Mouse (Mus musculus): Measurements from ENCODE around the gene Frzb.

GRCm38 (mm10) chr2:80437401-80437800 is 10.0 kb downstream of the Frzb start:
- TF ChIP-seq CTCF (conservative IDR thresholded peaks at IDR 0.05; ENCODE audit: insufficient read depth, insufficient read length, low read depth, low read length) (no peak), POLR2A (IDR thresholded peaks at IDR 0.05; ENCODE audit: low read depth, low read length) (no peak)

Measured in kidney, adult 2 months (tissue).